Mouse (Mus musculus) intestine, embryonic 16.5 days (tissue): Measurements from ENCODE around the gene Tcf3. TPM values are rescaled to one million over a fixed set of nuclear protein-coding genes. Genes with fewer than 3 reads are reported as not detected.

ENCODE experiments used
- ATAC-seq: fragments of 200-750 bp; cut with Nextera tagmentation; 2 replicates; pipeline ENCODE4 v1.8.0; 2017; ENCODE audit warnings: moderate TSS enrichment, moderate library complexity
- H3K27ac ChIP-seq: fragments of 300-500 bp; sonication (generic); 2 replicates; pipeline ENCODE4 v1.5.1; 2014; ENCODE audit warnings: mild to moderate bottlenecking, low read length
- H3K27me3 ChIP-seq: fragments of 300-500 bp; sonication (generic); replicated peaks from 2 replicates; pipeline ENCODE4 v1.6.1; 2014; ENCODE audit warnings: low read length, control low read depth, mixed read lengths; ENCODE audit not compliant: control insufficient read depth, insufficient read depth
- H3K36me3 ChIP-seq: fragments of 300-500 bp; sonication (generic); 2 replicates; pipeline ENCODE4 v1.6.1; 2014; ENCODE audit warnings: low read length, control low read depth; ENCODE audit not compliant: control insufficient read depth, insufficient read depth
- H3K4me1 ChIP-seq: fragments of 300-500 bp; sonication (generic); 2 replicates; pipeline ENCODE4 v1.6.1; 2014; ENCODE audit warnings: low read length, control low read depth, mixed read lengths; ENCODE audit not compliant: control insufficient read depth, insufficient read depth
- H3K4me2 ChIP-seq: fragments of 300-500 bp; sonication (generic); 2 replicates; pipeline ENCODE4 v1.6.1; 2014; ENCODE audit warnings: low read depth, low read length, control low read depth
- H3K4me3 ChIP-seq: fragments of 300-500 bp; sonication (generic); 2 replicates; pipeline ENCODE4 v1.5.1; 2014; ENCODE audit warnings: mild to moderate bottlenecking, low read length
- H3K9ac ChIP-seq: fragments of 300-500 bp; sonication (generic); 2 replicates; pipeline ENCODE4 v1.6.1; 2014; ENCODE audit warnings: low read depth, low read length
- H3K9me3 ChIP-seq: fragments of 300-500 bp; sonication (generic); 2 replicates; pipeline ENCODE4 v1.6.1; 2016; ENCODE audit warnings: low read length, control low read depth; ENCODE audit not compliant: control insufficient read depth
- WGBS: fragments of 180-500 bp; shearing (Covaris S2); extraction: QIAGEN DNeasy Blood & Tissue Kit; methylation state at CpG from one replicate; pipeline ENCODE4 v1.1.7; 2014; 5-methylcytosine and 5-hydroxymethylcytosine counted together
- polyA plus RNA-seq: library from polyadenylated mRNA; unstranded; fragments of >200 nt; fragmentation: Nextera tagmentation; extraction: Ambion mirVana; gene quantifications from 2 replicates; pipeline ENCODE4 v1.2.1, GENCODE M21; 2015

The Tcf3 gene
- polyA plus RNA-seq, 1 experiment from 2014 or later: 62.9 TPM

DNA sequence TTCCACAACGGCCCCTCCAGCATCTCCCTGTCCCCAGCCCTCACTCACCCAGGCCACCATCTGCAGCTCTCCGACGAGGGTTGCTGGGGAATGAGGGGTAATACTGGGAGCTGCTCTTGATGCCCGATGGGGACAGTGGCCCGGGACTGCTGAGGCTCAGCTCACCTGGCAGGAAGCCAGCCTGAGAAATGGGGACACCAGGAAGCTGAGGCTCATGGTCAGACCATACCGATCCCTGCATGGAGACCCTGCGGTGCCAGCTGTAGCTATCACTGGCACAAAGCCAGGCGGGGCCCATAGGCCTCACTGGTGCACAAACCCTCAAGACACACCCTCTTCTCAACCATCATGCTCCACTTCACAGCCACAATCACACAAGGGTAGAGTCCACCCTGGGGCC, 14.0 kb downstream of the Tcf3 start:
- Histone ChIP-seq H3K4me2 (peak overlapping the region; percentile 13; the same call in 1 of the 2 replicates), H3K9ac (peak overlapping the region; percentile 31; the same call in 1 of the 2 replicates), H3K4me3 (0 out of 2 replicates have a peak overlapping the region, but pooled peaks have one; percentile 11), H3K4me1 (peaks cover 50% of the 10 kb centered on the region), H3K36me3 (peaks cover 43% of the 10 kb centered on the region), H3K9me3 (no peaks in the 10 kb centered on the region), H3K27me3 (no peaks in the 10 kb centered on the region), H3K27ac (peak overlapping the region; percentile 82)
- 59% methylated on average over 8 of the region's 8 CpGs for WGBS
- peak; percentile 67 for ATAC-seq

DNA sequence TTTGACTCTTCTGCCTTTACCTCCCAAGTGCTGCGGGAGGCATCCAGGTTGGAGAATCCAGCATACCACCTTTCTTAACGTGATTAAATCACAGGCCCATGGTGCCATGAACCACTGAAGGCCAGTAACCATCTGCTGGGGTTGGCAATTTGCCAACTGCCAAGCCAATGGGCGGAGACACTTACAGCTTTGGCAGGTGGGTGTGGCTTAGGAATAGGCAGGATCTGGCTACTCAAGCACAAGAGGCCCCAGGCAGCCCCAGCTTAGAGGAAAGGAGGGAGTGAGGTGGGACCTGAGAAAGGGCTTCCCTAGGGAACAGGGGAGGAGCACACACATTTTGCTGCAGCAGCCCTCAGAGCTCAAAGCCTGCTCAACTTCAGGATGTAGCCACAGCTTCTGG, 15.1 kb downstream of the Tcf3 start:
- Histone ChIP-seq H3K4me2 (no peak overlapping the region), H3K36me3 (peaks cover 43% of the 10 kb centered on the region), H3K27me3 (no peaks in the 10 kb centered on the region), H3K9ac (peak overlapping the region; percentile 31), H3K4me1 (peaks cover 40% of the 10 kb centered on the region), H3K27ac (peak overlapping the region; percentile 82), H3K4me3 (no peak overlapping the region), H3K9me3 (no peaks in the 10 kb centered on the region)
- peak; percentile 59 for ATAC-seq
- WGBS: 43% methylated on average over 3 of the region's 3 CpGs

DNA sequence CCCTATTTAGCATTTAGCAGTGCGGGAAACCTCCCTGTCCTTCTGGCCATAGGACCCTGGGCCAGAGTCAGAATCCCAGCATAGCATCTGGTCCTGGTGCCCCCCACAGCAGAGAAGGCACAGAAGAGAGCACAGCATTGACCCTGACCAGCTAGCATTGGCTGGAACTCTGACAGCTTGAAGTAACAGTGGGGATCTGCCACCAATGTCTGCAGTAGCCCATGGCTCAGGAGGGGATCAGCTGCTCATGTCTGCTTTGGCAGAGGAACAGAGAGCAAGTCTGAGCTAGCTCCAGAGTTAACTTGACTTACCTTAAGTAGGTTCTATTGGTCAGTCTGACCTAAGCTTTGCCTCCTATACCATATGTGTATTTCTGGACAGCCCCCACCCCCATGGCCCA, 15.6 kb downstream of the Tcf3 start:
- Histone ChIP-seq H3K4me1 (peaks cover 39% of the 10 kb centered on the region), H3K9me3 (no peaks in the 10 kb centered on the region), H3K4me3 (no peak overlapping the region), H3K27ac (no peak overlapping the region), H3K4me2 (no peak overlapping the region), H3K9ac (no peak overlapping the region), H3K36me3 (peaks cover 46% of the 10 kb centered on the region), H3K27me3 (no peaks in the 10 kb centered on the region)
- WGBS: 88% methylated on average over 1 of the region's 1 CpGs
- no peak for ATAC-seq

DNA sequence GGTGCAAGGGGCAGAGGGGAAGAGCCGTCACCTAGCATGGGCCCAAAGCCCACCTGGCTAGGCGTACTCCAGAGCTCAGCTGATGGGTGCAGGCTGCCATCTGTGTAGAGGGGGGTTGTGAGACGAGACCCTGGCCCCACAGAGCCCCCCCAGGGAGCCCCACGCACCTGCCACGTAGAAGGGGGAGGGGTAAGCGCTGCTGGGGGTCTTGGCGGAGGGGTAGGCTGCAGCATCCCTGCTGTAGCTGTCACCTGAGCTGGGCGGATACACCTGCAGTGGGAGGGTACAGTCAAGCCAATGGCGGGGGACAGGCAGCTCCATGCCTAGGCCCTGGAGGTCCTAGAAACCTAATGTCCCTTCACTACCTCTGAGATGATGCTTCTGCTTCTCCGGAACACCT, 16.1 kb downstream of the Tcf3 start:
- H3K4me1 ChIP-seq: peaks cover 38% of the 10 kb centered on the region
- H3K36me3 ChIP-seq: peaks cover 51% of the 10 kb centered on the region
- H3K27ac ChIP-seq: no peak overlapping the region
- H3K4me2 ChIP-seq: no peak overlapping the region
- ATAC-seq: no peak
- no peaks in the 10 kb centered on the region for H3K27me3 ChIP-seq
- 87% methylated on average over 10 of the region's 10 CpGs for WGBS
- no peak overlapping the region for H3K9ac ChIP-seq
- no peak overlapping the region for H3K4me3 ChIP-seq
- no peaks in the 10 kb centered on the region for H3K9me3 ChIP-seq

DNA sequence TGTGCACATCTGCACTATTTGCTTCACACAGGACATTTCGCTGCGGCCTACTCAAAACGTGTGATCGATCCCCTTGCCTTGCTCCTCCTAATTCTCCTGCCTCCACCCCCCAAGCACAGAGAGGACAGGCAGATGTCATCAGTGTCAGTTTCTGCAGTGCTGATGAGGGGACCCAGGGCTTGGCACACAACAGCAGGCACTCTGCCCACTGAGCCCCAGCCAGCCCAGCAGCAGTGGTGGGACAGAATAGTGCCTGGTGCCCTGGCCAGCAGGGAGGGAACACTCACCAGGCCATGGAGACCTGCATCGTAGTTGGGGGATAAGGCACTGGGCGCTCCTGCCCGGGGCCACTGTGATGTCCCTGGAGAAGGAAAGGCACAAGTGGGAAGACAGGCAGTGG, 17.9 kb downstream of the Tcf3 start:
- peaks cover 60% of the 10 kb centered on the region for H3K36me3 ChIP-seq
- 87% methylated on average over 7 of the region's 7 CpGs for WGBS
- no peak overlapping the region for H3K9ac ChIP-seq
- no peak overlapping the region for H3K4me3 ChIP-seq
- no peaks in the 10 kb centered on the region for H3K9me3 ChIP-seq
- peaks cover 25% of the 10 kb centered on the region for H3K4me1 ChIP-seq
- H3K27ac ChIP-seq: no peak overlapping the region
- H3K27me3 ChIP-seq: no peaks in the 10 kb centered on the region
- no peak for ATAC-seq
- no peak overlapping the region for H3K4me2 ChIP-seq

DNA sequence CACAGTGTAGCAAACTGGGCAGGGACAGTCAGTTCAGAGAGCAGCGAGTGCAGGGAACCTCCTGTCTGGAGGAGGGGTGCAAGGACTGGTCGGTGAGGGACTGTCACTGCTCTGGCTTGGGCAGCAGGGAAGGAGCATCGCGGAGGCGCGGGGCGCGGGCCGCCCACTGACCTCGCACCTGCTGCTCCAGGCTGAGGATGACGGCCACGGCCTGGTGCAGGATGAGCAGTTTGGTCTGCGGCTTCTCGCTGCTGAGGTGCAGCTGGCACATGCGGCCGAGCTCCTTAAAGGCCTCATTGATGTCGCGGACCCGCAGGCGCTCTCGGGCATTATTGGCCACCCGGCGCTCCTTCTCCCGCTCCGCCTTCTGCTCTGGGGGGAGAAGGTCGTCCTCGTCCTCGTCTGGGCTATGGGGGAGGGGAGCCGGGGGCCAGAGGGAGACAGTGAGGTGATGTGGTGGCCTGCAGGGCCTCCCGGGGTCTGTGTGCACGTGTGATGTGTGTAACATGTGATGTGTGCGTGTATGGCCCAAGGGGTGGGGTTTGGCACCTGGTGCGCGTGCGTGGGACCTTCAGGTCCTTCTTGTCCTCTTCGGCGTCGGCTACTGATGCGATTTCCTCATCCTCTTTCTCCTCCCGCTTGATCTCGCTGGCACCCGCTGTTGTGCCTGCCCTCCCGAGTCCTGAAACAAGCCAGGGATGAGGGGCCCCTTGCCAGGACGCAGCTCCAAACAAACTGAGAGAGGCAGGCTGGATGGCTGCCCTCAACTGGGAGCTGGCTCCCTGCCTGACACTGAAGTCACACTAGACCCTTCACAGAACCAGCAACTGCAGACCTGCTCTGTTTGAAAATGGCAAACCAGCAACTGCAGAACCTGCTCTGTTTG, 20.5 kb downstream of the Tcf3 start:
- Histone ChIP-seq H3K4me1 (peaks cover under 1% of the 10 kb centered on the region), H3K36me3 (peaks cover 51% of the 10 kb centered on the region), H3K27me3 (no peaks in the 10 kb centered on the region), H3K9me3 (no peaks in the 10 kb centered on the region), H3K27ac (0 out of 2 replicates have a peak overlapping the region, but pooled peaks have one; percentile 6), H3K4me2 (no peak overlapping the region), H3K4me3 (no peak overlapping the region), H3K9ac (no peak overlapping the region)
- ATAC-seq: no peak
- 82% methylated on average over 44 of the region's 44 CpGs for WGBS

DNA sequence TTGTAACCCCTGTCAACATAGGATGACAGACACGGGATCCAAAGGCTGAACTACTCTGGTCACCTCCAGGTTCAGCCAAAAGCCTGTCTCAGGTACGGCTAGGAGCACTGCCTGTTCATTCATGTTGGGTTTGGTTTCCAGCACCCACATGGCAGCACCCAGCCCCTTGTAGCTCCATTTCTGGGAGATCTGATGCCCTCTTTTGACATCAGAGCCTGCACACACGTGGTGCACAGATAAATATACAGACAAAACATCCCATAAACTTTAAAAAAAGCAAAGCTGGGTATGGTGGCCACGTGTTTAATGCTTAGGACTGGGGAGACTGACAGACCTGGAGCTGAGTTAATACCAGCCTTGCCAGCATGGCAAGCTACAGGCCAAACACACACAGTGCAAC, 25.5 kb downstream of the Tcf3 start:
- H3K4me1 ChIP-seq: peaks cover 22% of the 10 kb centered on the region
- H3K36me3 ChIP-seq: peaks cover 39% of the 10 kb centered on the region
- no peak overlapping the region for H3K27ac ChIP-seq
- no peaks in the 10 kb centered on the region for H3K27me3 ChIP-seq
- no peak overlapping the region for H3K4me2 ChIP-seq
- no peak for ATAC-seq
- 0 out of 2 replicates have a peak overlapping the region, but pooled peaks have one; percentile 95 for H3K4me3 ChIP-seq
- H3K9ac ChIP-seq: peak overlapping the region; percentile 93
- 35% methylated on average over 4 of the region's 4 CpGs for WGBS
- H3K9me3 ChIP-seq: 0 out of 2 replicates have a peak, but pooled peaks cover 2% of the 10 kb centered on the region

DNA sequence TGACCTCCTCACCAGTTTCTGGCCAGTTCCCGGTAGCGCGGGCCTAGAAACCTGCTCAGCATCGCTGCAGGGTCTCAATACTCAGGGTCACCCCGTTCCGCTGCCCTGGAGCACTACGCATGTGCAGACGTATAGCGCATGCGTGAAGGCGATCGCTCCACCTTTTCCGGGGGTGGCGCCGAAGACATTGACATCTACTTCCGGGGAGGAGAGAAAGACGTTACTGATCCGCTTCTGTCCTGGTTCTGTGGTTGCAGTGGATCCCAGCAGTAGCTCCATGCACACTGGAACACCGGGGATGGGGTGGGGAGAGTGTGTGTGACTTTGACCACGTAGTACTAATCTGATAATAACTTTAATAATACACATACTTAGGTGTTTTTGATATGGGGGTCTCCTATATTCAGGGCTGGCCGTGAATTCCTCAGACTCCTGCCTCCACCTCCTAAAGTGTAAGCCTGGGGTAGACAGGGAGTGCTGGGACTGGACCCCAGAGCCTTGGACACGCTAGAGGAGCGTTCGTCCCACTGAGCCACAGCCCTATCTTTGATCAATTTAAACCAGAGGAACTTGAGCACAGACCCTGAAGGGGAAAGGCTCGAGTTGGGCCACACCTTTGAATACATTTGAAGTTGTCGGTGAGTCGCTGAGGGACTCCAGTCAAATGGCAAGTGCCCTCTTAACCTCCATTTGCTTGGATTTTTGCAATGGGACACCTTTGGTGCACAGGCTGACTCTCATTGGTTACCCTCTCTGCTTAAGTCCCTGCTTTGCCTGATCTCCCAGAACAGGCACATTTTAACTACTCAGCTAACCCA, 26.6 kb downstream of the Tcf3 start, which contains the start of gene Uqcr11:
Gene Uqcr11, minus strand, starts transcription at position 147 of the 818 bp plus-strand sequence.
- under 1% methylated on average over 27 of the region's 27 CpGs for WGBS

More for the DNA sequence above, 26.6 kb downstream of the Tcf3 start, which contains the start of gene Uqcr11:
- H3K4me2 ChIP-seq: peak within 1 kb of the TSS; percentile 61
- H3K36me3 ChIP-seq: peaks cover 35% of the 10 kb centered on the region
- H3K9me3 ChIP-seq: 0 out of 2 replicates have a peak, but pooled peaks cover 2% of the 10 kb centered on the region
- H3K4me3 ChIP-seq: peak within 1 kb of the TSS; percentile 95
- peak within 1 kb of the TSS; percentile 82 for H3K27ac ChIP-seq
- H3K4me1 ChIP-seq: peaks cover 22% of the 10 kb centered on the region
- H3K9ac ChIP-seq: peak within 1 kb of the TSS; percentile 93
- H3K27me3 ChIP-seq: no peaks in the 10 kb centered on the region
- ATAC-seq: peak; percentile 84
